Mouse (Mus musculus) ovary, postnatal 10 days (tissue): ENCODE measurements around the gene Polh.

Source experiments
- DNase-seq: peaks from one replicate; pipeline ENCODE4 v3.0.0; 2022; ENCODE audit warnings: low spot score

Gene Polh

GRCm38 (mm10) chr17:46132058-46132718, 70.3 kb downstream of the Polh start:
- peak; percentile 71 for DNase-seq

GRCm38 (mm10) chr17:46129741-46130498, 72.5 kb downstream of the Polh start:
- no peak for DNase-seq

- DNase-seq = no peak
These were observed 74.5 kb downstream of the Polh start for GRCm38 (mm10) chr17:46127814-46128493.

- no peak for DNase-seq
These were observed 75.8 kb downstream of the Polh start for GRCm38 (mm10) chr17:46126608-46127007.

- no peak for DNase-seq
These were observed 78.3 kb downstream of the Polh start for GRCm38 (mm10) chr17:46123953-46124700.

DNA sequence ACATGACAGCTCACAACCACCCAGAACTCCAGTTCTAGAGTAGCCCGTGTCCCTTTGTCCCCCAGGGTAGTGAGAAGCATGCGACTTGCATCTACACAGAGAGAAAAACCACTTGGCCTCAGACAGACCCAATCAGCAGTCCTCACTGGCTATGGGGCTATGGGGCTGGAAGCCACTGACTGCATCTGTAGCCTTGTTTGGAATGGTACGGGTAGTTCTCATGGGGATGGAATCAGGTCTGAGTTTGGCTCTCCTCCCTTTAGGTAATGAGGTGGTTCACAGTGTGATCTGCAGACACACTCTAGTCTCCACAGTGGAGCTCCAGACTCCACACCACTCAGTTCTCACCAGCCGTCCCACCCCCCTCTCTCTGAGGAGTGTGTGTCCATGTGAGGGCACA, 79.2 kb downstream of the Polh start:
- DNase-seq = no peak

DNA sequence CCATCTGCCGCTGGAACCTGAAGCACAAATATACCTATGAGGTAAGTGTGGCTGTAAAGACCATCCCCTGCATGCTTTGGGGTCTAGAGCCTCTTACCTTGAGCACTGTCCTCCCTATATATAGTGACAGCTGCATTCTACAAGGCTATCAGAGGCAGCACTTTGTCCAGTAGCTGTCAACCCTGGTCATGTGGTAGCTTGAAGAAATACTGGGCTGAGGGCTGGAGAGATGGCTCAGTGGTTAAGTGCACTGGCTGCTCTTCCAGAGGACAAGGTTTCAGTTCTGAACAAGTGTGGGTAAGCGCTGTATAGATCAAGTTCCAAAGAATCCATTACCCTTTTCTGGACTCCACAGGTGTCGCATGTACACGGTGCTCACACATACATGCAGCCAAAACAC, 79.7 kb downstream of the Polh start:
- DNase-seq = no peak
